Mouse (Mus musculus) neutrophil, adult 59 days (primary cell): ENCODE results near the gene Tesmin. TPM values are rescaled to one million over a fixed set of nuclear protein-coding genes. Genes with fewer than 3 reads are reported as not detected.

ENCODE experiments used
- total RNA-seq, 2 experiments: library from RNA; stranded (reverse); gene quantifications; 1 replicate in 1 of 2; 2 replicates in 1 of 2; pipeline ENCODE4 v1.2.4; 2023

Tesmin gene
- total RNA-seq: 1 to 10 TPM; 1.1 to 2.1 TPM

DNA sequence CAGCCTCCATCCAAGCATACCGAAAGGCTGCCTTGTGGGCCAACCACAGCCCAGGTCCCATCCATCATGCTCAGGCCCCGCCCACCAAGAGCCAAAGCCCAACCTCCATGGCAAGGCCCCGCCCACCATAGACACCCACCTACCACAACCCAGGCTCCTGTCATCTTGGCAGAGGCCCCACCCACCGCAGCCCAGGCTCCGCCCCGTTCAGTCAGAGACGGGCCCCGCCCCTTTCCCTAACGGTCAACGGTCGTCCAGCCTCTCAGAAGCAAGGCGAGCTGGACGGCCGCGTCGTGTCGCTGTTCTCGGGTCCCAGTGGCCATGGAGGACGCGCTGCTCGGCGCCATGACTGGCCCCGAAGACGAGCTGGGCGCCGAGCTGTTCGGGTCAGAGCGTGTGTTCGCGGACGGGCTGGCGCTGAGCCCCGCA lies at the start of gene Tesmin:
TSS of gene Tesmin (plus strand) at position 229 of the 429 bp plus-strand sequence.

GRCm38 (mm10) chr19:3414268-3414733 lies 25.6 kb downstream of the Tesmin start, which contains the start of gene Gal:
Gene Gal (minus strand): TSS chr19:3414544.

Other genes starting within 250 kb of the Tesmin start
- gene Mrpl21, start 106.0 kb upstream of the Tesmin start, total RNA-seq: 10 to 100 TPM; 22.4 to 26.8 TPM
- gene Ighmbp2, start 105.8 kb upstream of the Tesmin start, total RNA-seq: 1 to 10 TPM; 5.3 to 5.6 TPM
- 10 to 100 TPM; 72.1 to 83.3 TPM for gene Cpt1a, start 66.5 kb upstream of the Tesmin start, total RNA-seq
- gene Gal, start 25.7 kb downstream of the Tesmin start, total RNA-seq: under 1 TPM in 1 of 2 experiments, not detected in 1; 0.84 TPM
- gene Ppp6r3, start 186.9 kb downstream of the Tesmin start, total RNA-seq: 100 to 1,000 TPM; 107 TPM